Mouse (Mus musculus): ENCODE data around the gene Stap2. TPM values are rescaled to one million over a fixed set of nuclear protein-coding genes. Genes with fewer than 3 reads are reported as not detected.
A peak's percentile ranks its signal among the peaks of the same experiment; 100 is the strongest.

The Stap2 gene
- 1.1 and 1.9 TPM in 2 replicates for total RNA-seq (2017)

DNA sequence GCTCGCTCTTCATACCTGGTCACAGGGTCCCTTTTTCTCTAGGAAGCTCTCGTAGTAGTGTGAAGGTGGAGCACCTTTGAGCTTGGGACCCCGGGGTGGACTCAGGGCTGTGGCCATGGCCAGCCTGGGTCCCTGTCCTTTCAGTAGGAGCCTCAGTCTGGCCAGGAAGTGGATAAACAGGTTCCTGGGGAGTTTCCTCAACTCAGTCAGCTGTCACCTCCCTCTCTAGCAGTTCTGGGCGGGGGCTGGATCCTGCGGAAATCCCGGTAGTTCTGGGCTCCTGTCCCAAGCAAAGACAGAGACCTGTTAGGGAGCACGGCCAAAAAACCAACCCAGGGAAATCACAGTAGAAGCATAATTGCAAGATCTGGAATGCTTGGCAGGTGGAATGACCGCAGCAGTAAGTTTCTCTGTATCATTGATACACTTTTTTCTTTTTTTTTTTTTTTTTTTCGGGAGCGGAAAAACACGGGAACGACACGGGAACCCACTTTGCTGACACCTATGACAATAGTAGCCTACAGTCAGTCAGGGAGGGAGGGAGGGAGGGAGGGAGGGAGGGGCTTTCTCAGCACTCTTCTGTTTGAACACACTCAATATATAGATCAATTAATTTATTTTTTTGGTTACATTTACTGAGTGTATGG lies at the start of gene Stap2, which contains the start of gene Mpnd:
Gene Stap2 (minus strand): TSS at position 170 of the 647 bp plus-strand sequence.
Gene Mpnd (plus strand): TSS at position 297 of the 647 bp plus-strand sequence.
- ATAC-seq (replicated peaks in 1 of 2; ENCODE audit: insufficient read depth in 1 of 2, low FRiP score in 2 of 2, low TSS enrichment in 1 of 2, low read depth in 1 of 2, poor library complexity in 2 of 2, severe bottlenecking in 2 of 2) = no peak

DNA sequence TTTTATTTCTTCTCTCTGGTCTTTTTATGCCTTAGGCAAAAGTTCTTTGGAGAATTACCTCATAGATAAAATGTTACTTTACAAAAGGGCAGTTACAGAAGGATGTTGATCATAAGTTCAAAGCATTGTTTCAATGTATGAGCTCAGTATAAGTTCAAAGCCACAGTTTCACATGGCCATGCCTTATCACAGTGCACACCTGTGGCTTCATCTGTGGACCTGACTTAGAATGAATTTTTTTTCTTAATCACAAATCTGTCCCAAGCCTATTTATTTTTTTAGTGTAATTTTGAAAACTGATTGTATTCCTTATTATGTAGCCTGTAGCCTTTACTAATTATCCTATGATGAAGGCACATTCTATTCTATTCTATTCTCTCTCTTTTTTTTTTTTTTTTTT lies 49.6 kb upstream of the Stap2 start:
- no peak for ATAC-seq (replicated peaks in 1 of 2; ENCODE audit: insufficient read depth in 1 of 2, low FRiP score in 2 of 2, low TSS enrichment in 1 of 2, low read depth in 1 of 2, poor library complexity in 2 of 2, severe bottlenecking in 2 of 2)

- no peak for ATAC-seq (replicated peaks in 1 of 2; ENCODE audit: insufficient read depth in 1 of 2, low FRiP score in 2 of 2, low TSS enrichment in 1 of 2, low read depth in 1 of 2, poor library complexity in 2 of 2, severe bottlenecking in 2 of 2)
These were observed 46.0 kb upstream of the Stap2 start for GRCm38 (mm10) chr17:56051369-56051768.

GRCm38 (mm10) chr17:56040857-56041163 lies 35.4 kb upstream of the Stap2 start:
- ATAC-seq (replicated peaks in 1 of 2; ENCODE audit: insufficient read depth in 1 of 2, low FRiP score in 2 of 2, low TSS enrichment in 1 of 2, low read depth in 1 of 2, poor library complexity in 2 of 2, severe bottlenecking in 2 of 2) = no peak

DNA sequence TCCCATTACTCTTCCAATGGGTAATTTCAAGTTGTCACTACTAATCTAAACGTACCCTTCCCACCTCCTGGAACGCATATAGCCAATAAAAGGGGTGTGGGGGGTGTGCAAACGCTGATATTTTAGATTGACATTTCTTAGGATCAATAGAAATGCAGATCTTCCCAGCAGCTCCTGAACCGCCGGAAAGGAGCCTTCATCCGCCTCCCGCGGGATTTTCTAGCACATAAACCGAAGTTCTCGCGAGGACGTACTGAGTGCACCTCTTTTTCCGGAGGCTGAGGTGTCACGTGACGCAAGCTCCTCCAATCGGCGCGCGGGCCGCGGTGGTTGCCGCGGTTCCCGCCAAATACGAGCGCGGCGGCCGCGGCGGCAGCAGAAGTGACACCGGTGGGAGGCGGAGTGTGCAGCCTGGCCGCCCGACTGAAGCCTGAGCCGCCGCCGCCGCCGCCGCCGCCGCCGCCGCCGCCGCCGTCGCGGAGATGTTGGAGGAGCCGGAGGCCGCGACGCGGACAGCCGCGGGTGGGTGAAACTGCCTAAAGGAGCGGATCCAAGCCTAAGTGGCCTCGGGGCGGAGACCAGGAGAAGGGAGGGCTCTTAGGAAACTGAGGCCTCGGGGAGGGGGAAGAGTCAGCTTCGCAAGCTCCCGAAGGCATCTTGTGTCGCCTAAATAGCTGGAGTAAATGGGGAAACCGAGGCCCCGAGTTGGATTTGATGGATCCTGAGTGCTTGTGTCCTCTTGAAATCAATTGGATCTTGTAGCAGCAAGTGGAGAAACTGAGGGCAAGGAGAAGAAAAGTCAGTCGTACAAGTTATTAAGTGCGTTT lies 34.9 kb upstream of the Stap2 start, which contains the start of gene Chaf1a:
Gene Chaf1a (plus strand): TSS at position 410 of the 827 bp plus-strand sequence.
- peak; percentile 59 to 78 for ATAC-seq (replicated peaks in 1 of 2; ENCODE audit: insufficient read depth in 1 of 2, low FRiP score in 2 of 2, low TSS enrichment in 1 of 2, low read depth in 1 of 2, poor library complexity in 2 of 2, severe bottlenecking in 2 of 2)

GRCm38 (mm10) chr17:56039345-56039744 lies 34.0 kb upstream of the Stap2 start:
- no peak for ATAC-seq (replicated peaks in 1 of 2; ENCODE audit: insufficient read depth in 1 of 2, low FRiP score in 2 of 2, low TSS enrichment in 1 of 2, low read depth in 1 of 2, poor library complexity in 2 of 2, severe bottlenecking in 2 of 2)

- no peak for ATAC-seq (replicated peaks in 1 of 2; ENCODE audit: insufficient read depth in 1 of 2, low FRiP score in 2 of 2, low TSS enrichment in 1 of 2, low read depth in 1 of 2, poor library complexity in 2 of 2, severe bottlenecking in 2 of 2)
These were observed 33.3 kb upstream of the Stap2 start for GRCm38 (mm10) chr17:56038583-56039261.

DNA sequence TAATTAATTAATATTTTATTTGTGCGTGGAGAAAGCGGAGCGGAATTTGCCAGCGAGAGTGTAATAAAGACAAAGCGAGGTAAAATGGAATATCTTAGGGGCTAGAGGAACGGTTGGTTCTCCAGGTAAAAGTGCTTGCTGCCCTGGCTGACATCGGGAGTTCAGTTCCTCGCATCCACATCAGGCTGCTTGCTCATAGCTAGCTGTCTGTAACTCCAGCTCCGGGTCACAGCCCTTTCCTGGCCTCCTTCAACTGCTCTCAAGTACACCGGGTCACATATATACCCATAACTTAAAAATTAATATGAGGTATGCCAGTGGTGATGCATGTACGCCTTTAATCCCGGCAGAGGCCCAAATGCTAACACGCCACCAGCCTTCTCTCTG lies 31.5 kb upstream of the Stap2 start:
- no peak for ATAC-seq (replicated peaks in 1 of 2; ENCODE audit: insufficient read depth in 1 of 2, low FRiP score in 2 of 2, low TSS enrichment in 1 of 2, low read depth in 1 of 2, poor library complexity in 2 of 2, severe bottlenecking in 2 of 2)

GRCm38 (mm10) chr17:56036176-56036900 lies 31.0 kb upstream of the Stap2 start, which contains the start of gene Sh3gl1:
Sh3gl1 (minus strand) TSS chr17:56036635.
- ATAC-seq (replicated peaks in 1 of 2; ENCODE audit: insufficient read depth in 1 of 2, low FRiP score in 2 of 2, low TSS enrichment in 1 of 2, low read depth in 1 of 2, poor library complexity in 2 of 2, severe bottlenecking in 2 of 2) = peak; percentile 74 to 75

DNA sequence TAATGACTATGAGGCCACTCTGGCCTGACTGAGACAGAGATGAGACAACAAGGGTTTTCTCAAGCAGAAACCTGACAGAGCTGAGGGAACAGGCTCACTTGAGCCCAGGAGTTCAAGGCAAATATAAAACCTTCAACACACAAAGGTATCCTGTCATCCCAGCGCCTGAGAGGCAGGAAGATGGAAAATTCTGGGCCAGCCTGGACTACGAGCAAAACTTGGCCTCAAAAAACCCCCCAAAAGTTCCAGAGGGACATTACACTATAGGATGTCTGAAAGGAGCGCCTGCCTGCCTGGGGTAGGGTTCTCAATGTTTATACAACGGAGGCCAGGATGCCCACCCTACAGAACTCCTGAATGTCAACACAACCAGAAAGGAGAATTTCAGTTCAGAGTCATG lies 29.8 kb upstream of the Stap2 start:
- ATAC-seq (replicated peaks in 1 of 2; ENCODE audit: insufficient read depth in 1 of 2, low FRiP score in 2 of 2, low TSS enrichment in 1 of 2, low read depth in 1 of 2, poor library complexity in 2 of 2, severe bottlenecking in 2 of 2) = no peak

- ATAC-seq (replicated peaks in 1 of 2; ENCODE audit: insufficient read depth in 1 of 2, low FRiP score in 2 of 2, low TSS enrichment in 1 of 2, low read depth in 1 of 2, poor library complexity in 2 of 2, severe bottlenecking in 2 of 2) = no peak
These were observed 29.3 kb upstream of the Stap2 start for GRCm38 (mm10) chr17:56034726-56035100.

- no peak for ATAC-seq (replicated peaks in 1 of 2; ENCODE audit: insufficient read depth in 1 of 2, low FRiP score in 2 of 2, low TSS enrichment in 1 of 2, low read depth in 1 of 2, poor library complexity in 2 of 2, severe bottlenecking in 2 of 2)
These were observed 28.8 kb upstream of the Stap2 start for GRCm38 (mm10) chr17:56034040-56034725.

DNA sequence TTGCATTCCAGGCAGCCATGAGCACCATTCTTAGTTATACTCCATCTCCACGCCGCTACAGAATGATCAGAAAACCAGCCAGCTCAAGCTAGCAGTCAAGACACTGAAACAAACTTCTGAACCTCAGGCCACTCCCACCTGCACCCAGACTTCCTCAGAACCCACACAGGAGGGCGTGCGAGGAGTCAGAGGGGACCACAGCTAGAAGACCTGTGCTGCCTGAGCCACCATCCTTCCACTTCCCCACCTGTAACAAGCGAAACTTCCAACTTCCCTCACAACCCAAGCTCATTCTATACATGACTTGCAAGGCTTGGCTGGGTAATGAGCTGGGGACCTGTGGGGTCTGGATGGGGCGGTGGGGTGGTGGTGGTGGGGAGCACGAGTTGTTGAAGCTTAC lies 27.4 kb upstream of the Stap2 start:
- ATAC-seq (replicated peaks in 1 of 2; ENCODE audit: insufficient read depth in 1 of 2, low FRiP score in 2 of 2, low TSS enrichment in 1 of 2, low read depth in 1 of 2, poor library complexity in 2 of 2, severe bottlenecking in 2 of 2) = peak; percentile 29 to 33; a peak in 3 of 4 replicates

GRCm38 (mm10) chr17:56032127-56032733 lies 26.8 kb upstream of the Stap2 start:
- ATAC-seq (replicated peaks in 1 of 2; ENCODE audit: insufficient read depth in 1 of 2, low FRiP score in 2 of 2, low TSS enrichment in 1 of 2, low read depth in 1 of 2, poor library complexity in 2 of 2, severe bottlenecking in 2 of 2) = no peak

GRCm38 (mm10) chr17:56031431-56031830 lies 26.0 kb upstream of the Stap2 start:
- no peak for ATAC-seq (replicated peaks in 1 of 2; ENCODE audit: insufficient read depth in 1 of 2, low FRiP score in 2 of 2, low TSS enrichment in 1 of 2, low read depth in 1 of 2, poor library complexity in 2 of 2, severe bottlenecking in 2 of 2)

DNA sequence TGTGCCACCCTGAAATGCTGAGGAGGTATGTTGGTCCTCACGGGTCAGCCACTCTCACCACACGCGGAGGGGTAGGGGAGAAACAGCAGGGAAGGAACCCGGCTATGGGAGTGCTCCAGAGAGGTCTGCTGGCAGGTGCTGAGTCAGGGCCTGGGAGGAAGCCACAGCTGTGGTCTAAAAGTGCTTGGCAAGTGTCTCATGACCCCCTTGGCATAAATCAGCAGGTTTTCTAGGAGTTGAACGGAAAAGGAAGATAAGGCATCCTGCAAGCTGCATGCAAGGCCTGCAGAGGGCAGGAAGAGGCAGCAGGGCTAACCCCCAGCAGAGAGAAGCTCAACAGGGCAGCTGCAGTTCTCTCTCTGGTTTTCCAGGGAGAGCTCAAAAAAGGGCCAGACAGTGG lies 25.5 kb upstream of the Stap2 start:
- peak; percentile 81 to 85 for ATAC-seq (replicated peaks in 1 of 2; ENCODE audit: insufficient read depth in 1 of 2, low FRiP score in 2 of 2, low TSS enrichment in 1 of 2, low read depth in 1 of 2, poor library complexity in 2 of 2, severe bottlenecking in 2 of 2)

Data from hematopoietic stem cell, adult 5-6 weeks (primary cell).